Mouse (Mus musculus) G1E (cell line): Measurements from ENCODE around the gene Angptl6.

ENCODE experiments used
- CTCF ChIP-seq: IDR thresholded peaks from 2 replicates; pipeline ENCODE4 v1.5.1; 2012; ENCODE audit warnings: low read depth, low read length, inconsistent platforms, mixed read lengths
- GATA1 ChIP-seq: IDR thresholded peaks from 2 replicates; pipeline ENCODE4 v1.6.1; 2012; ENCODE audit warnings: borderline replicate concordance, low read length, inconsistent platforms, mixed read lengths

GRCm38 (mm10) chr9:20825781-20826180 lies 53.7 kb downstream of the Angptl6 start:
- TF ChIP-seq GATA1 (no peak), CTCF (no peak)
